In genomic region chrX:113297404-113297803, GRCm38 (mm10) we compare ENCODE assay signal across 8 mouse cellular contexts. TPM values are rescaled to one million over a fixed set of nuclear protein-coding genes. Genes with fewer than 3 reads are reported as not detected.
DNase-seq lines count a peak whose midpoint lies in the region; ATAC-seq and TF ChIP-seq lines count a peak whose summit lies in the region.

Gene Dach2 (plus strand): TSS chrX:113297510.

- H3K4me2 ChIP-seq in forebrain, embryonic 16.5 days (ENCODE audit: low read length): peak within 1 kb of the TSS; percentile 77

- peak within 1 kb of the TSS; percentile 49 for H3K4me3 ChIP-seq in forebrain, embryonic 16.5 days (replicated peaks; ENCODE audit: low read length)
- peak within 1 kb of the TSS; percentile 53 for H3K4me3 ChIP-seq in liver, adult 2 months (ENCODE audit: insufficient read depth, low read depth, low read length)
- peak within 1 kb of the TSS; percentile 47 for H3K4me3 ChIP-seq in olfactory bulb, adult 2 months (ENCODE audit: insufficient read depth, low read depth, low read length)

- H3K9ac ChIP-seq in forebrain, embryonic 16.5 days (replicated peaks; ENCODE audit: low read depth, low read length): peak within 1 kb of the TSS; percentile 42
- H3K9ac ChIP-seq in liver, adult 2 months (ENCODE audit: low read depth, low read length): no peak within 1 kb of the TSS

- 29% methylated on average over 21 of the region's 21 CpGs for WGBS in forebrain, embryonic 16.5 days
- 1% methylated on average over 18 of the region's 21 CpGs for WGBS in liver, adult 2 months
- 23% methylated on average over 21 of the region's 21 CpGs for WGBS in olfactory bulb, adult 2 months

- no peaks in the 10 kb centered on the region for H3K9me3 ChIP-seq in forebrain, embryonic 16.5 days (ENCODE audit: control insufficient read depth, low read length)

- H3K27me3 ChIP-seq in forebrain, embryonic 16.5 days (replicated peaks; ENCODE audit: control insufficient read depth, insufficient read depth, low read length): no peaks in the 10 kb centered on the region
- H3K27me3 ChIP-seq in liver, adult 2 months (ENCODE audit: control insufficient read depth, insufficient read depth, low read length): no peaks in the 10 kb centered on the region

- no peaks in the 10 kb centered on the region for H3K79me2 ChIP-seq in liver, adult 2 months (ENCODE audit: control insufficient read depth, insufficient read depth, low read length)

- no peaks in the 10 kb centered on the region for H3K36me3 ChIP-seq in forebrain, embryonic 16.5 days (ENCODE audit: control insufficient read depth, insufficient read depth)
- no peaks in the 10 kb centered on the region for H3K36me3 ChIP-seq in liver, adult 2 months (ENCODE audit: control insufficient read depth, insufficient read depth, low read length)

- TF ChIP-seq CTCF in liver, adult 2 months (IDR thresholded peaks at IDR 0.05; ENCODE audit: low read depth, low read length): no peak
- TF ChIP-seq CTCF in olfactory bulb, adult 2 months (IDR thresholded peaks at IDR 0.05; ENCODE audit: insufficient read depth, low read depth, low read length): no peak

- intact Hi-C loops in left cerebral cortex, postnatal 14 days (cut with DNase I): no loop called here

- H3K27ac ChIP-seq in forebrain, embryonic 16.5 days (ENCODE audit: low read length): no peak within 1 kb of the TSS
- no peak within 1 kb of the TSS for H3K27ac ChIP-seq in liver, adult 2 months (replicated peaks; ENCODE audit: insufficient read depth, low read depth, low read length)
- no peak within 1 kb of the TSS for H3K27ac ChIP-seq in olfactory bulb, adult 2 months (ENCODE audit: insufficient read depth, low read depth, low read length)

- DNase-seq in left cerebral cortex, postnatal 14 days (ENCODE audit: low spot score in 2 of 2): peak; percentile 0 to 2
- no peak for DNase-seq in left cerebral cortex, adult 9 months (ENCODE audit: low spot score in 2 of 2)
- peak; percentile 14 for DNase-seq in c-Kit-positive CD71-positive TER-119-negative erythroid progenitor cells, embryonic 14.5 days (ENCODE audit: low read depth)
- peak; percentile 1 for DNase-seq in liver, adult 2 months (ENCODE audit: extremely low read depth, low read depth, low spot score)
- DNase-seq in layer of hippocampus, postnatal 10 days (ENCODE audit: low spot score in 2 of 2): no peak
- DNase-seq in ovary, postnatal 36 days (ENCODE audit: low spot score): no peak

- H3K4me1 ChIP-seq in forebrain, embryonic 16.5 days (replicated peaks; ENCODE audit: control insufficient read depth, insufficient read depth, low read length): peaks cover 4% of the 10 kb centered on the region
- H3K4me1 ChIP-seq in liver, adult 2 months (ENCODE audit: control insufficient read depth, insufficient read depth, low read length): peaks cover 5% of the 10 kb centered on the region; the same call in 1 of the 2 replicates
- H3K4me1 ChIP-seq in olfactory bulb, adult 2 months (ENCODE audit: control insufficient read depth, insufficient read depth, low read length): peaks cover 6% of the 10 kb centered on the region

- ATAC-seq in forebrain, embryonic 16.5 days: peak; percentile 36

- no peak for TF ChIP-seq POLR2A in liver, adult 2 months (IDR thresholded peaks at IDR 0.05; ENCODE audit: extremely low read depth, insufficient read depth, low read length)
- no peak for TF ChIP-seq POLR2A in olfactory bulb, adult 2 months (IDR thresholded peaks at IDR 0.05; ENCODE audit: insufficient read depth, low read depth, low read length)

RNA-seq across cellular contexts. Expression of gene Dach2, which starts in this region (rescaled TPM):
- total RNA-seq in left cerebral cortex, postnatal 14 days (2021): 1 to 10 TPM in 1 of 2 experiments, under 1 TPM in 1; 0.97 to 1.1 TPM
- 3.5 and 3.6 TPM in 2 replicates for polyA plus RNA-seq in forebrain, embryonic 16.5 days (2015; fragmentation: Nextera tagmentation; extraction: Ambion mirVana)
- not detected in 2 replicates for total RNA-seq in liver, adult 2 months (2014; rRNA removed)
- polyA plus RNA-seq in liver, adult 2 months (2012; rRNA removed): not detected in 2 replicates
- polyA plus RNA-seq in olfactory bulb, adult 2 months (2012; ENCODE audit: insufficient read depth, insufficient read length, low replicate concordance, missing spikeins): not detected in 2 replicates
- total RNA-seq in layer of hippocampus, postnatal 10 days (2021): 1 to 10 TPM; 2.6 to 2.7 TPM

Comparison
In these comparisons a context has a peak if more than half of its experiments do, and no peak if none do; other contexts are left out.
1. DNase-seq: peak in left cerebral cortex, postnatal 14 days (2 of 2) and c-Kit-positive CD71-positive TER-119-negative erythroid progenitor cells, embryonic 14.5 days (single experiment); none in left cerebral cortex, adult 9 months (0 of 2), layer of hippocampus, postnatal 10 days (0 of 2) and ovary, postnatal 36 days (single experiment).
2. Peak in DNase-seq and H3K4me3 ChIP-seq in liver, adult 2 months; RNA of the gene not detected or under 1 TPM.
3. Peak in every context shown above with its lines, with median percentiles within 50 percentile points of each other: H3K4me3 ChIP-seq.